Mouse (Mus musculus): Measurements from ENCODE around the gene 1700057G04Rik. TPM values are rescaled to one million over a fixed set of nuclear protein-coding genes. Genes with fewer than 3 reads are reported as not detected.
A peak's percentile ranks its signal among the peaks of the same experiment; 100 is the strongest.

1700057G04Rik gene
- polyA plus RNA-seq, 1 experiment from 2014 or later, result not detected

DNA sequence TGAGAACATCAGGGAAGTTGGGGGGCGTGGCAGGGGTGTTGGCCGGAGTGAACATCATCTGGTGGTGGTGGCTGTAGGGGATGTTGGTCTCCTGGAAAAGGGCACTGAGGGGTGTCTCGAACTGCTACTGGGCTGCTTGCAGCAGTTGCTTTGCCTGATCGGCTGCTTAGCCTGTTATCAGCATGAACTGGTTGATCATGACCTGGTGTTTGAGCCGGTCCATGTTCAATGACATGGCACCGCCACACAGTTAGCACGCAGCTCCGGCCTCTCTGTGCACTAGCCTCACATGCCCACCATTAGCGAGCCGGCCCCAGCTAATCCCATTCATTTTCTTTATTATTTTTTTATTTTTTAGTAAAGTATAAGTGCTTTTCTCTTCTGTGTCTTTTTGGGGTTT lies 25.7 kb downstream of the 1700057G04Rik start:
- no peaks in the 10 kb centered on the region for H3K4me1 ChIP-seq (ENCODE audit: control insufficient read depth, insufficient read depth, low read length)
- no peak overlapping the region for H3K4me2 ChIP-seq
- H3K4me3 ChIP-seq (ENCODE audit: low read depth, low read length), result no peak overlapping the region
- no peaks in the 10 kb centered on the region for H3K36me3 ChIP-seq (ENCODE audit: control insufficient read depth, insufficient read depth, low read length)
- DNase-seq (ENCODE audit: low spot score, missing footprints), result peak; percentile 10
- H3K9ac ChIP-seq (ENCODE audit: low read length), result no peak overlapping the region
- no peak overlapping the region for H3K27ac ChIP-seq (ENCODE audit: low read depth, low read length)
- H3K9me3 ChIP-seq (ENCODE audit: control insufficient read depth, low read length), result no peaks in the 10 kb centered on the region
- H3K27me3 ChIP-seq (ENCODE audit: control insufficient read depth, insufficient read depth, low read length), result no peaks in the 10 kb centered on the region
- 95% methylated on average over 10 of the region's 10 CpGs for WGBS
- 0 out of 2 replicates have a peak, but pooled peaks have one; percentile 24 for ATAC-seq (ENCODE audit: low FRiP score)

DNA sequence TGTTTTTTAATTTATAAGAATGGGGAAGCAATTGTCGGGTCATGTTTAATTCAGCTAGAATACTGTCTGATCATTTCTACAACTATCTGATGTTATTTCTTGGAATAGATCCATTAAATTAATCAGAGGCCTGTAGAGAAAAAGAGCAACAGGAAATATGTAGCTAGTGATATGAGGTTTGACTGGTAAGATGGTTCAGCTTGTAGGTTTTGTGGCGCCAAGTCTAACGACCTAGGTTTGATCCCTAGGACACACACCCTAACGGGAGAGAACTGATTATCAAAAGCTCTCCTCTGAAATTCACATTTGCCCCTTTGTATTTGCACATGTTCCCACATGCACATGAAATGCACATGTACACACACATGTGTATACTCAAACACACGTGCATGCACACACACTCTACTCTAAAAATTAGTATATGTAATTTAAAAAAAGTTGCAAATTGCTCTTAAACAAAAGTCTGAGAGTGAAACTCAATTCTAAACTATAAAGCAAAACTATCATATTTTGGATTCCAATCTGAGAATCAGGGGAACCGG lies 26.2 kb downstream of the 1700057G04Rik start:
- no peaks in the 10 kb centered on the region for H3K27me3 ChIP-seq (ENCODE audit: control insufficient read depth, insufficient read depth, low read length)
- no peaks in the 10 kb centered on the region for H3K36me3 ChIP-seq (ENCODE audit: control insufficient read depth, insufficient read depth, low read length)
- H3K9me3 ChIP-seq (ENCODE audit: control insufficient read depth, low read length), result no peaks in the 10 kb centered on the region
- H3K4me1 ChIP-seq (ENCODE audit: control insufficient read depth, insufficient read depth, low read length), result no peaks in the 10 kb centered on the region
- WGBS, result 92% methylated on average over 6 of the region's 6 CpGs
- H3K4me3 ChIP-seq (ENCODE audit: low read depth, low read length), result no peak overlapping the region
- no peak overlapping the region for H3K9ac ChIP-seq (ENCODE audit: low read length)
- ATAC-seq (ENCODE audit: low FRiP score), result no peak
- peak; percentile 51 for DNase-seq (ENCODE audit: low spot score, missing footprints)
- H3K4me2 ChIP-seq, result no peak overlapping the region
- H3K27ac ChIP-seq (ENCODE audit: low read depth, low read length), result no peak overlapping the region

DNA sequence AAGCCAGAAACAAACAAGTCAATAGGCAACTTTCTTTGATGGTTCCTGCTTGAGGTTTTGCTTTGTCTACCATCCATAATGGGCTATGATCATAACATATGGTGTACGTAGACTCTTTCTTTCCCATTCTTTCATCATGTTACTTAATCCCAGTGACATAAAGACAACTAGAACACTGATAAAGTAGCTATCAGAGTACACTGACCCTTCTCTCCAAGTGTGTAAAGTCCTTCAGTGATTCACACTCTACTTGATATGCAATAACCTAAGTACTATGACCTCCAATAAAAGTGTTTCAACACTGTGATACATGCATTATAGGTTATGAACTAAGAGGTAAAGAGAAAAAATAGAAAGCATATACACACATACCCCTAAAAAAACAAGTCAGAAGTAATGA lies 27.9 kb downstream of the 1700057G04Rik start:
- Histone ChIP-seq H3K9me3 (ENCODE audit: control insufficient read depth, low read length) (no peaks in the 10 kb centered on the region), H3K27ac (ENCODE audit: low read depth, low read length) (no peak overlapping the region), H3K36me3 (ENCODE audit: control insufficient read depth, insufficient read depth, low read length) (no peaks in the 10 kb centered on the region), H3K4me3 (ENCODE audit: low read depth, low read length) (no peak overlapping the region), H3K4me2 (no peak overlapping the region), H3K4me1 (ENCODE audit: control insufficient read depth, insufficient read depth, low read length) (no peaks in the 10 kb centered on the region), H3K9ac (ENCODE audit: low read length) (no peak overlapping the region), H3K27me3 (ENCODE audit: control insufficient read depth, insufficient read depth, low read length) (no peaks in the 10 kb centered on the region)
- DNase-seq (ENCODE audit: low spot score, missing footprints), result peak; percentile 53
- WGBS, result 97% methylated on average over 1 of the region's 1 CpGs
- ATAC-seq (ENCODE audit: low FRiP score), result no peak

DNA sequence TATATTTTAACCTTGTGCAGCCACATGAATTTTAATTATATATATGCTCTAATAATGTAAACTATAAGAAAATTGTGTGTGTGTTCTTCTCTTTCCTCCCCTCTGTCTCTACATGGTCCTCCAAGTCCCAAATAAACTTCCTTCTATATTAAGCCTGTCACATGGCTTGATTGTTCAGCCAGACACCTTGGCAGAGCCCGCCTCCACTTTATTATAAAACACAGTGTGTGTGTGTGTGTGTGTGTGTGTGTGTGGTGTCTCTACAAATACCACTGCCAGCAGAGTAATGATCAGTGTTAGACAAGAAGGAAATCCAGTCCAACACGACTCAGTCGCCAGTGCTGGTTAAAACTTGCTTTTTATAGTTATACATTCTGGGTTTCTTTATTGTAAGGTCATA lies 28.5 kb downstream of the 1700057G04Rik start:
- ATAC-seq (ENCODE audit: low FRiP score) (no peak), DNase-seq (ENCODE audit: low spot score, missing footprints) (no peak)
- Histone ChIP-seq H3K4me3 (ENCODE audit: low read depth, low read length) (no peak overlapping the region), H3K9me3 (ENCODE audit: control insufficient read depth, low read length) (no peaks in the 10 kb centered on the region), H3K27ac (ENCODE audit: low read depth, low read length) (no peak overlapping the region), H3K9ac (ENCODE audit: low read length) (no peak overlapping the region), H3K36me3 (ENCODE audit: control insufficient read depth, insufficient read depth, low read length) (no peaks in the 10 kb centered on the region), H3K27me3 (ENCODE audit: control insufficient read depth, insufficient read depth, low read length) (no peaks in the 10 kb centered on the region), H3K4me2 (no peak overlapping the region), H3K4me1 (ENCODE audit: control insufficient read depth, insufficient read depth, low read length) (no peaks in the 10 kb centered on the region)
- WGBS, result 94% methylated on average over 3 of the region's 3 CpGs

DNA sequence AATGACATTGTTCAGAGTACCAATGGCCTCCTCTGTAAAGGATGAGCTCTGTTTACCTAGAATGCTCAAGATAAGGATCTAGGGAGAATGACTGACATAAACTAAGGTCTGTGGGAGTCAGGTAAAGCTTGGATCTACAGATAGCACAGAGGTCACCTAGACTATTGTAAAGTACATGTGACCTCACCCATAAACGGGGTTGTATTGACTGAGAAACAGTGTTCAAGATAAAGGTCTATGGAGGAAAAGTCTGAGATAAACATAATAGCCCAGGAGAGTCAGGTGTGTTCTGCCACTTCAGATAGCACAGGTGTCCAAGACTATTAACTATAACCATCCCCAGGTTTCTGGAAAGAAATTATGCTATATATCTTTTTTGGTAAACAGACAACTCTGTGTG lies 29.8 kb downstream of the 1700057G04Rik start:
- H3K4me1 ChIP-seq (ENCODE audit: control insufficient read depth, insufficient read depth, low read length), result no peaks in the 10 kb centered on the region
- no peak overlapping the region for H3K4me2 ChIP-seq
- no peak overlapping the region for H3K9ac ChIP-seq (ENCODE audit: low read length)
- no peak overlapping the region for H3K4me3 ChIP-seq (ENCODE audit: low read depth, low read length)
- no peaks in the 10 kb centered on the region for H3K36me3 ChIP-seq (ENCODE audit: control insufficient read depth, insufficient read depth, low read length)
- no peak overlapping the region for H3K27ac ChIP-seq (ENCODE audit: low read depth, low read length)
- WGBS, result 77% methylated on average over 1 of the region's 1 CpGs
- peak; percentile 35 for DNase-seq (ENCODE audit: low spot score, missing footprints)
- no peak for ATAC-seq (ENCODE audit: low FRiP score)
- no peaks in the 10 kb centered on the region for H3K9me3 ChIP-seq (ENCODE audit: control insufficient read depth, low read length)
- H3K27me3 ChIP-seq (ENCODE audit: control insufficient read depth, insufficient read depth, low read length), result no peaks in the 10 kb centered on the region

DNA sequence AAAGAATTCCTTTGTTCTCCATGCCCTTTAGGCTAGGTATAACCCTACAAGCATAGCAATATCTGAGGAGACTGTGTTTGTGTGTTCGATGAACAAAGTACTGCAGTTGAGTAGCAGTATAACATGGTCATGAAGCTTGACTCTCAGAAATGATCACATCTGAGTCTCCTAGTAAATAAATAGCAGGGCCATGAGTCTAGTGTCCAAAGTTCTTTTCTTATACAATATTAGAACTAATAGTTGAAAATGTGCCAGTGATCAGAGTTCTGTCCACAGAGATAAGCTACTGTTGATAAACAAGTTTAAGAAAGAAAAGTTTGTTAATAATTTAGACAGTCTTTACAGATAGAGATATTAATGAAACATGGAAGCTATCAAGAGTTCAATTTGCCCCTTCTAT lies 42.7 kb downstream of the 1700057G04Rik start:
- no peaks in the 10 kb centered on the region for H3K36me3 ChIP-seq (ENCODE audit: control insufficient read depth, insufficient read depth, low read length)
- H3K4me1 ChIP-seq (ENCODE audit: control insufficient read depth, insufficient read depth, low read length), result no peaks in the 10 kb centered on the region
- H3K4me2 ChIP-seq, result no peak overlapping the region
- H3K4me3 ChIP-seq (ENCODE audit: low read depth, low read length), result no peak overlapping the region
- no peak overlapping the region for H3K27ac ChIP-seq (ENCODE audit: low read depth, low read length)
- H3K27me3 ChIP-seq (ENCODE audit: control insufficient read depth, insufficient read depth, low read length), result no peaks in the 10 kb centered on the region
- WGBS, result 93% methylated on average over 1 of the region's 1 CpGs
- ATAC-seq (ENCODE audit: low FRiP score) (no peak), DNase-seq (ENCODE audit: low spot score, missing footprints) (no peak)
- H3K9me3 ChIP-seq (ENCODE audit: control insufficient read depth, low read length), result no peaks in the 10 kb centered on the region
- no peak overlapping the region for H3K9ac ChIP-seq (ENCODE audit: low read length)

DNA sequence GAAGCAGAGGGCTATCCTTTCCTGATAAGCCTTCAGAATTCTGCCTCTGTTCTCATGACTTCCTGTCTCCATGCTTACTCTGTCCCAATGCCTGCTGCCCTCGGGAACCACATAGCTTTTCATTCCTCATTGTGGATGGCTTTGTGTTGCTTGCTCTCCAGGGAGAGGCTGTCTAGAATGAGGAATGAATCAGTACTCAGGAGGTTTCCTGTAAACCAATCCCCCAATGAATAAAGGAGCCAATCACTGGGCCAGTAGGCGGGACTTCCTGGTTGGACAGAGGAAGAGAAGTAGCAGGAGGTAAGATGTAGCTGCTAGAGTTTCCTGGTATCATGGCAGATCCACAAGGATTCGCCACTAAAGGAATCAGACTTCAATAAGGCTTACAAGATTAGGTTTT lies 44.1 kb downstream of the 1700057G04Rik start:
- WGBS, result 73% methylated on average over 3 of the region's 3 CpGs
- no peak overlapping the region for H3K4me3 ChIP-seq (ENCODE audit: low read depth, low read length)
- H3K4me1 ChIP-seq (ENCODE audit: control insufficient read depth, insufficient read depth, low read length), result no peaks in the 10 kb centered on the region
- no peaks in the 10 kb centered on the region for H3K36me3 ChIP-seq (ENCODE audit: control insufficient read depth, insufficient read depth, low read length)
- ATAC-seq (ENCODE audit: low FRiP score), result no peak
- H3K27ac ChIP-seq (ENCODE audit: low read depth, low read length), result no peak overlapping the region
- DNase-seq (ENCODE audit: low spot score, missing footprints), result no peak
- H3K27me3 ChIP-seq (ENCODE audit: control insufficient read depth, insufficient read depth, low read length), result no peaks in the 10 kb centered on the region
- no peak overlapping the region for H3K9ac ChIP-seq (ENCODE audit: low read length)
- H3K9me3 ChIP-seq (ENCODE audit: control insufficient read depth, low read length), result no peaks in the 10 kb centered on the region
- no peak overlapping the region for H3K4me2 ChIP-seq

DNA sequence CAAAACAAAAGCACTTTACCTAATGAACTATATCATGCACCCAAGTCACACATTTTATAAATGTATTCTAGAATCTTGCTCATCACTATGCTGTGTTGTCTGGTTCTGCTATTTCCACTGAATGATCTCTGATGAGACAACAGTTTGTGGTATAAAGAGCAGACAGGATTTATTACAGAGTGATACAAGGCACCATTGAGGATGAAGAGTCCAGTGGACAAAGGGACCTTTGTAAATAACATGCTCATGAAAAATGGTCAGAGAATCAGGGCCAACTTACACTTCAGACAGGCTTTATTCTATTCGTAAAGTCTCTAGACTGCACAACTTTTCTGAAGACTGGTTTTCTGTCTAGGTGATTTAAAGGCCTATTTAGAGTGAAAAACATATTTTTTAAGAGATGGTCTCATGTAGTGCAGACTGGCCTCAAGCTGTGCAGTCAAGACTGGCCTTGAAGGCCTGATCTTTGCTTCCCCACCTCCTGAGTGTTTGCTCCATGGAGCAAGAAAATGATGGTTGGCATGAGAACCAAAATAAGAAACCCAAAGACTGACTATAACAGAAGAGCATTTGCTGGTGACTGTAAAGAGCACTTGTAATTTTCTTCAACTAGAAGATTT lies 51.6 kb downstream of the 1700057G04Rik start:
- 81% methylated on average over 1 of the region's 1 CpGs for WGBS
- no peak for ATAC-seq (ENCODE audit: low FRiP score)
- Histone ChIP-seq H3K9me3 (ENCODE audit: control insufficient read depth, low read length) (no peaks in the 10 kb centered on the region), H3K9ac (ENCODE audit: low read length) (no peak overlapping the region), H3K27ac (ENCODE audit: low read depth, low read length) (no peak overlapping the region), H3K4me3 (ENCODE audit: low read depth, low read length) (no peak overlapping the region), H3K36me3 (ENCODE audit: control insufficient read depth, insufficient read depth, low read length) (no peaks in the 10 kb centered on the region), H3K4me1 (ENCODE audit: control insufficient read depth, insufficient read depth, low read length) (no peaks in the 10 kb centered on the region), H3K27me3 (ENCODE audit: control insufficient read depth, insufficient read depth, low read length) (no peaks in the 10 kb centered on the region), H3K4me2 (no peak overlapping the region)
- no peak for DNase-seq (ENCODE audit: low spot score, missing footprints)

DNA sequence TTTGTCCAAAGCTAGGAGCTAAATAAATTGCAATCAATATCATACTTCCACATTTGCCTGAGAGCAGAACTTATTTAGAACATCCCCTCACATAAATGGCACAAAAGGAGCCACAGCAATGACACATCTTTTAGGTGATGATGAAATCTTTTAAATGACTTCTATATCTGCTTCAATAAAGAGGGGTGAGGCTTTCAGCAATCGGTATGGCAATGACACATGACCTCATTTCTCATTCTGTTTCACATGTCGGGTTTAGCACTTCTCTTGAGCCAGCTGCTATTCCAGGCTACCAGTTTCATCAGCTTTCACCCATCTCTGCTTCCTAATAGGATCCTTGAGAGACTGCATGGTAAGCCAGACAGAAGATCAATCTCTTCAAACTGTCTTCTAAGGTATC lies 54.3 kb downstream of the 1700057G04Rik start:
- Histone ChIP-seq H3K27me3 (ENCODE audit: control insufficient read depth, insufficient read depth, low read length) (no peaks in the 10 kb centered on the region), H3K27ac (ENCODE audit: low read depth, low read length) (no peak overlapping the region), H3K36me3 (ENCODE audit: control insufficient read depth, insufficient read depth, low read length) (no peaks in the 10 kb centered on the region), H3K9ac (ENCODE audit: low read length) (no peak overlapping the region), H3K4me2 (no peak overlapping the region), H3K9me3 (ENCODE audit: control insufficient read depth, low read length) (no peaks in the 10 kb centered on the region), H3K4me1 (ENCODE audit: control insufficient read depth, insufficient read depth, low read length) (no peaks in the 10 kb centered on the region), H3K4me3 (ENCODE audit: low read depth, low read length) (no peak overlapping the region)
- no peak for DNase-seq (ENCODE audit: low spot score, missing footprints)
- ATAC-seq (ENCODE audit: low FRiP score), result no peak
- 84% methylated on average over 2 of the region's 2 CpGs for WGBS

Data from midbrain, embryonic 11.5 days (tissue).